Mouse (Mus musculus): ENCODE data around the gene Mog. TPM values are rescaled to one million over a fixed set of nuclear protein-coding genes. Genes with fewer than 3 reads are reported as not detected.
A peak's percentile ranks its signal among the peaks of the same experiment; 100 is the strongest.
"Not testable (repeated sequence)": the region's sequence is repeated elsewhere in the genome, so short reads cannot be mapped to it uniquely, and the experiment has no call there.

The Mog gene
- polyA plus RNA-seq, 1 experiment from 2014 or later, result 0.85 TPM

DNA sequence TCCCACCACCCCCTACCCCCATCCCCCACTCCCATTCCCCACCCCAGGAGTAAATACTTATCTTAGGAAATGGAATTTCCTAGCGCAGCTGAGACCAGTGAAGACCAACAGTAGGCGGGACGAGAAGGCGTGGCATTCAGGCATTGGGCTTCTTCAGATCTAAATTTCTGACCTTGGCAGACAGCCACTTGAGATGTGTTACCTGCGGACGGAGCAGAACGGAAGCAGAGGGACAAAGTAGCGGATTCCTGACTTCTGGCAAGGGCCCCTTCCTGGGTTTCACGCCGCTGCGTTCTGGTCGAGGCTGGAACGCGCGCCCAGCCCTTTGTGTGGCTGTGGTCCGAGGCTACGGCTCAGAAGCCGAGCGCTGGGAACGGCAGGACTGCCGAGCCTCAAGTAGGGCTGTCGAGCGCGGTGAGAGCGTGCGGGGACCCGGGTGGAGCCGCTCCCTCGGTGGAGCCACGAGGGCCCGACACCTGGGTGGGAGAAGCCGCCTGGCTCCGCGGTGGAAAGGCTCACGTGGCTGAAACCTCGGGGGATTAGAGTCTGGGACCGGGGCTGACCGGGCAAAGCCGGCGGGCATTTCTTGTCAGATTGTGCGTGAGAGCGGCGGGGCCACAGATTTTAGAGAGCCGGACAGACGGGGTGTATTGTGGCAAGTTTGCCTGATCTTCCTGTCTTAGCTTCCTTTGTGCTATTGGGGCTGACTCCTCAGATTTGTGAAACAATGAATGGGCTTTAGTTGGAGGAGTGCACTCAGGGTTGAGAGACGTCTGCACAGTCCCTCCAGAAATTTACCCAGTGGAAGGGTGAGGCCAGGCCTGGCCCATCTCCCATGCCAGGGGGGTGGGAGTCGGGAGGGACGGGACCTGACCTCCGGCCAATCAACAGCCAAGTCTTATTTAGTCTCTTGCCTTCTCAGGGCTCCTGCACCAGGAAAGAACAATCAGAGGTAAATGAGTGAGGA is 20.6 kb downstream of the Mog start:
- H3K36me3 ChIP-seq, result peaks cover 29% of the 10 kb centered on the region
- ATAC-seq (ENCODE audit: low FRiP score), result peak; percentile 88
- no peaks in the 10 kb centered on the region for H3K27me3 ChIP-seq
- peaks cover 6% of the 10 kb centered on the region; the same call in 1 of the 2 replicates for H3K4me1 ChIP-seq
- WGBS, result under 1% methylated on average over 49 of the region's 49 CpGs
- peak overlapping the region; percentile 60 for H3K4me3 ChIP-seq
- H3K9ac ChIP-seq, result peak overlapping the region; percentile 92
- peak overlapping the region; percentile 56 for H3K4me2 ChIP-seq (replicated peaks)
- peak overlapping the region; percentile 95 for H3K27ac ChIP-seq
- no peaks in the 10 kb centered on the region for H3K9me3 ChIP-seq (replicated peaks)

DNA sequence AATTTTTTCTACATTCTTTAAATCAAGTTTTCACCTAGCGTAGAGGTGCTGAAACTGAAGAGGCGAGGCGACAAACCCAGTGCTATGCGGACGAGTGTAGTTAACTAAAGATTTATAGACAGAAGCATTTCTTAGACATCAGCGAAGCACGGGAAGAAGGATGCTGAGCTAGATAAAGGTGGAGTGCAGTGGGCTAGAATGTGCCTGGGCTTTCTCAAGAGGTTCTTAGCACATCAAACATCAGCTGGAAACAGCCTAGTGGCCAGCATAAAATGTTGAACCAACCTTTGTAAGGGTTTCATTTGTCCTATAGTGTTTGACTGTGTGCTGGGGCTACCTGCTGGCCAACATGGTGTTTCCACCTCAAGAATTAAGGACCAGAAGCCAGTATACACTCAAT is 22.3 kb downstream of the Mog start, which contains the start of gene Zfp57:
Zfp57 (plus strand) TSS at position 301 of the 400 bp plus-strand sequence.
- WGBS, result 97% methylated on average over 7 of the region's 7 CpGs
- Histone ChIP-seq H3K36me3 (peaks cover 13% of the 10 kb centered on the region), H3K9ac (peak within 1 kb of the TSS; percentile 92; the same call in 1 of the 2 replicates), H3K4me3 (peak within 1 kb of the TSS; percentile 60), H3K27me3 (no peaks in the 10 kb centered on the region), H3K9me3 (replicated peaks) (no peaks in the 10 kb centered on the region), H3K27ac (peak within 1 kb of the TSS; percentile 95), H3K4me2 (replicated peaks) (peak within 1 kb of the TSS; percentile 56), H3K4me1 (peaks cover 6% of the 10 kb centered on the region; the same call in 1 of the 2 replicates)
- ATAC-seq (ENCODE audit: low FRiP score), result no peak

DNA sequence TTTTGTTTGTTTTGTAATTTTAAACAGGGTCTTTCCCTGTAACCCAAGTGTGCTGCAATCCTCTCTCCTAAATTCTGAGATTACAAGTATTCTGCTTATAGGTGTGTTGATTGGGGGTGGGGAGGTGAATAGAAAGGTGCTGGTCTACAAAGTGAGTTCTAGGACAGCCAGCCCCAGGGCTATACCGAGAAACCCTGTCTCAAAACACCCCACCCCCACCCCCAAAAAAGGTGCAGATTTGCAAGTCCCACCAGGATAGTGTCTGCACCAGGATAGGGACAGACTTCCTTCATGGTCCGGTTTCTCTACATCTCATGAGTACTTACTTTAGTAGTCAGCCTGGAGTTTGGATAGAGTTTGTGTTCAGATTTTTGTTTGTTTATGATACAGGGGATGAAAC is 24.7 kb downstream of the Mog start:
- Histone ChIP-seq H3K27me3 (no peaks in the 10 kb centered on the region), H3K9ac (no peak overlapping the region), H3K36me3 (no peaks in the 10 kb centered on the region), H3K9me3 (replicated peaks) (no peaks in the 10 kb centered on the region), H3K27ac (no peak overlapping the region), H3K4me2 (replicated peaks) (no peak overlapping the region), H3K4me1 (no peaks in the 10 kb centered on the region), H3K4me3 (no peak overlapping the region)
- no peak for ATAC-seq (ENCODE audit: low FRiP score)
- 84% methylated on average over 2 of the region's 2 CpGs for WGBS

DNA sequence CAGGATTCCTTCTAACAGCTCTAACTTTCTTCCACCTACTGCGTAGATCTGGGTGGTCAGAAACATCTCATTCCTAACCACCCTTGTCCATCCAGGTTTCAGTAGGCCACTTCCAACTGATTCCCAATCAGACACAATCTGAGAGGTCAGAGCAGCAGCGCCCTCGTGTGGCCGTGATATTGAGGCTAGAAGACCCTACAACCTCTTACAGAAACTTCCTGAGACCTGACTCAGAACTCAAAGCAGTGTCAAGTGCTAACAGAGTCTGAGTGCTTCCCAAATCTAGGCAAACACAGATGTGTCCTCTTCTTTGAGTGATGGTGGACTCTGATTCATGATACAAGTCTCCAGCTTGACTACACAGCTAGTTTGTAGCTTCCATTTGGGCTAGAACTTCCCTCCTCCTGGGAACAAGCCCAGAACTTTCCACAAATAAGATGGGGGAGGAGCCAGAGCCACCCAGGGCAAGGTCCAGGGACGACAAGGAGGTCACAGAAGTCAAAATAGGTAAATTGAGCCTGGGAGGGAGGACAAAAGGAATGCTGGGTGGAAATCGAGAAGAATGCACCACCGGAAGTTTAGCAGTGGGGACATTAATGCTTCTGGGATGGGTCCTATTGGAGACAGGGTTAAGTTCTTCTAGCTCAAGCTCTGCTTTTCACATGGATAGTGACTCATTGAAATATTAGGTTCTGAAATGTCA is 26.0 kb downstream of the Mog start:
- Histone ChIP-seq H3K27ac (no peak overlapping the region), H3K9ac (no peak overlapping the region), H3K4me2 (replicated peaks) (no peak overlapping the region), H3K27me3 (no peaks in the 10 kb centered on the region), H3K9me3 (replicated peaks) (no peaks in the 10 kb centered on the region), H3K4me1 (no peaks in the 10 kb centered on the region), H3K36me3 (no peaks in the 10 kb centered on the region), H3K4me3 (no peak overlapping the region)
- WGBS, result 27% methylated on average over 7 of the region's 7 CpGs
- no peak for ATAC-seq (ENCODE audit: low FRiP score)

DNA sequence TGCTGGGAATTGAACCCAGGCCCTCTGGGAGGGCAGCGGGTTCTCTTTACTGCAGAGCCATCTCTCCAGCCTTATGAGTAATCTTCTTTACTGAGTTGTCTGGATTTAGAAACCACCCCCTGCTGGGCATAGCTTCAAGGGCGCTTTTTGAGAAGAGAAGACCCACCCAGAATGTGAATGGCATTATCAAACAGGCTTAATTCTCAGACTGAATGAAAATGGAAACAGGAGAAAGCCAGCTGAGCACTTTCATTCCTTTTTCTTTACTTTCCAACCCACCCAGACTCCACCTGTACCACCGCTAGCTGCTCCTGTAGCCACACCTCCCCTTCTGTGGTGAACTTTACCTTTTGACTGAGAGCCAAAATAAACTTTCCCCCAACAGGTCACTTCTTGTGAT is 27.8 kb downstream of the Mog start:
- Histone ChIP-seq H3K36me3 (no peaks in the 10 kb centered on the region), H3K9me3 (replicated peaks) (no peaks in the 10 kb centered on the region), H3K9ac (no peak overlapping the region), H3K4me3 (no peak overlapping the region), H3K4me1 (no peaks in the 10 kb centered on the region), H3K4me2 (replicated peaks) (no peak overlapping the region), H3K27me3 (no peaks in the 10 kb centered on the region), H3K27ac (no peak overlapping the region)
- ATAC-seq (ENCODE audit: low FRiP score), result no peak
- 64% methylated on average over 3 of the region's 3 CpGs for WGBS

DNA sequence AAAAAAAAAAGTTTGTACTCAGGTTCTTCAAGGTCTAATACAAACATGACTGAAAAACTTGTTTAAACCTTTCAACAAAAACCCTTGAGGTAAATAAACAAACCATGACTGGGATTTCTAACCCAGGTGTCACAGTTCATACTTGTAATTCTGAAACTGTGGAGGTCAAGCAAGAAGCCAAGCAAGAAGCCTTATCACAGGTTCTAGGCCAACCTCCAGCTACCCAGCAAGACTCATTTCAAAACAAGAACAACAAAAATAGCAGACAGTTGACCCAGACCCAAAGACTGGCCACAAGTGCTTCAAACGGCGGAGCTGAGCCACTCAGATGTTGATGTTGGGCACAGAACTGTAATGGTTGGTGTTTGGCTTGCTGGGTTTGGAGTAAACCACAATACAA is 28.7 kb downstream of the Mog start:
- H3K27ac ChIP-seq, result no peak overlapping the region
- no peaks in the 10 kb centered on the region for H3K9me3 ChIP-seq (replicated peaks)
- no peak overlapping the region for H3K9ac ChIP-seq
- 81% methylated on average over 2 of the region's 2 CpGs for WGBS
- H3K4me1 ChIP-seq, result no peaks in the 10 kb centered on the region
- ATAC-seq (ENCODE audit: low FRiP score), result no peak
- no peak overlapping the region for H3K4me3 ChIP-seq
- H3K27me3 ChIP-seq, result peaks cover 2% of the 10 kb centered on the region
- no peaks in the 10 kb centered on the region for H3K36me3 ChIP-seq
- H3K4me2 ChIP-seq (replicated peaks), result no peak overlapping the region

DNA sequence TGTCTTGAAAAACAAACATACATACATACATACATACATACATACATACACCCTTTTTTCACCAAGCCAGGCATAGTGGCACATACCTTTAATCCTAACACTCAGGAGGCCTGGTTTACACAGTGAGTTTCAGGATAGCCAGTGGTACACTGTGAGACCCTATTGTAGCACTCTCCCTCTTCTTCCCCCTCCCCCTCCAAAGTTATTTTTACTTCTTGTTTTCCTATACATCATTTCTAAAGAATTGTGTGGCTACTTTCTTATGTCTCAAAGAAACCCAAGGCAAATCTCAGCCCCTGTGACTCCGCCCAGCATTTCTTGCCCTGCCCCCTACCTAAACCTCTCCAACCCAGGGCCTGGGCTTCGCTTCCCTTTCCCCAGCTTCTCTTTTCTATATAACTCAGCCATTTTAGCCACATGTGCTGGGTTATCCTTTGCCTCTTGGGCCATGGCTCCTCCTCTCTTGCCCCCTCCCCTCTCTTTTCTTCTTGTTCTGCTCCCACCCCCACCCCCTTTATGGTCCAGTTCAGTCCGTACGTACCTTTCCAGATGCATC is 29.4 kb downstream of the Mog start:
- no peak overlapping the region for H3K27ac ChIP-seq
- H3K36me3 ChIP-seq, result no peaks in the 10 kb centered on the region
- WGBS, result 85% methylated on average over 4 of the region's 4 CpGs
- H3K4me1 ChIP-seq, result no peaks in the 10 kb centered on the region
- no peak overlapping the region for H3K9ac ChIP-seq
- H3K4me2 ChIP-seq (replicated peaks), result no peak overlapping the region
- peaks cover 9% of the 10 kb centered on the region for H3K27me3 ChIP-seq
- H3K4me3 ChIP-seq, result no peak overlapping the region
- no peaks in the 10 kb centered on the region for H3K9me3 ChIP-seq (replicated peaks)
- no peak for ATAC-seq (ENCODE audit: low FRiP score)

DNA sequence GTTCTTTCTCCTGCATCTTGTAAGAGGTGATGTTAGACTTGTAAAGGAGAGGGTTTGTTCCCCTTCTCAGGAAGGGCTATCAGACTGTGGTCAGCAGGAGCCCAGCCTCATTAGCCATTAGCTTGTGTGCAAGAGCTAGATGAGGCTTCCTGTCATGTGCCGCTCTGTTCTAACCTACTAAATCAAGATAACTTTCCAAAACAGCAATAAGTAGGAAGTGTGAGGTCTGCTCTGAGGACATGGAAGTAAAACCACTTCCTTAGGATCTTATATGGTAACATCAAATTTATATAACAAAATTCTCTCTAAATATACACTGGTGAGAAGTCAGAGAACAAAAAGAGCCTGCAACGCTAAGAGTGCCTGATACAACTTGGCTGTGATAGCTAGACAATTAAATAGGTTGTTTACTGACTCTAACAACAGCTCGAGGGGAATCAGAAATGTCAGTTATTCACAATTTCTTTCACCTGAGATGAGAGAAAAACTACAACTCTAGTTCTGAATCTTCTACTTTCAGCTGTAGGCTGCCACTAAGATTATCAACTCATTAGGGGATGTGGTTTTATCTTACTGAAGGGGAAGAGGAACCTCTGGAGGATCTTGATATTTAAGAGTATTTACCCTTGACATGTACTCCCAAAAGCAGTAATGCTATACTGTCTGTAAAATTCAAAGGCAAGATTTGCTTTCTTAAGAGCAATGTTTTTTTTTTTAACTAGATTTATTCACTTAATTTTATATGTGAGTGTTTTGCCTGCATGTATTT is 30.7 kb downstream of the Mog start:
- WGBS, result 83% methylated on average over 3 of the region's 3 CpGs
- no peak overlapping the region for H3K4me3 ChIP-seq

DNA sequence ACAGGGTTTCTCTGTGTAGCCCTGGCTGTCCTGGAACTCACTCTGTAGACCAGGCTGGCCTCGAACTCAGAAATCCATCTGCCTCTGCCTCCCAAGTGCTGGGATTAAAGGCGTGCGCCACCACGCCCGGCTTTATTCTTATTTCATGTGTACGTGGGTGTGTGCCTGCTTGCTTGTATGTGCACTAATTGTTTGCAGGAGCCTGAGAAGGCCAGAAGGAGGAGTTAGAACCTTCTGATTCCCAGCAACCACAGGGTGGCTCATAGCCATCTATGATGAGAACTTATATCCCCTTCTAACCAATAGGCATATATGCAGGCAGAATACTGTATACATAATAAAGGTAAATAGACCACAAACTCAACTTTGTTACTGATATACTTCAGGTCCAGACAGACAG is 32.6 kb downstream of the Mog start:
- not testable (repeated sequence) for H3K9ac ChIP-seq; H3K4me2 ChIP-seq (replicated peaks); H3K27ac ChIP-seq; H3K4me1 ChIP-seq; H3K4me3 ChIP-seq; H3K36me3 ChIP-seq; H3K9me3 ChIP-seq (replicated peaks); ATAC-seq (ENCODE audit: low FRiP score)
- WGBS, result 85% methylated on average over 6 of the region's 6 CpGs
- peaks cover 30% of the 10 kb centered on the region for H3K27me3 ChIP-seq

More for the DNA sequence above, 30.7 kb downstream of the Mog start:
- H3K4me2 ChIP-seq (replicated peaks), result no peak overlapping the region
- H3K36me3 ChIP-seq, result no peaks in the 10 kb centered on the region
- H3K27ac ChIP-seq, result no peak overlapping the region
- no peaks in the 10 kb centered on the region for H3K9me3 ChIP-seq (replicated peaks)
- no peak overlapping the region for H3K9ac ChIP-seq
- peaks cover 22% of the 10 kb centered on the region for H3K27me3 ChIP-seq
- ATAC-seq (ENCODE audit: low FRiP score), result no peak
- no peaks in the 10 kb centered on the region for H3K4me1 ChIP-seq

DNA sequence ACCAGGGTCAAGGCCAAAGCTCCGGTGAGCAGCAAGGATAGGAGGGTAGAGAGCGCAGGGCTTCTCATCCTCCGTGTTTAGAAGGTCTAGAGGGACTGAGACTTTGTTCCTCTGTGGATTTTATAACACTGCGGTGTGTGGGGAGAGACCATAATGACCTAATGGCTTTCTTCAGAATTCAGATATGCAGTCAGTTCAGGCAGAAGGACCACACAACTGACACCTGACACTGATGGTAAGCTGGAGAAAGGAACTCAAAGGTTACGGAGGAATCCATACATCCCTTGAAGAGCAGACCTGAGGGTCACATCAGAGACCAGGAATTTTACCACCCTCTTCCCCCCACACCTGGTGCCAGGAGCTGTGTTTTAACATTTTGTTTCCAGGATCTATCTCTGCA is 33.8 kb downstream of the Mog start, which contains the start of gene H2-M5:
H2-M5 (minus strand) TSS at position 101 of the 400 bp plus-strand sequence.
- Histone ChIP-seq H3K4me2 (replicated peaks) (peak within 1 kb of the TSS; percentile 9; the same call in 1 of the 2 replicates), H3K4me1 (no peaks in the 10 kb centered on the region)
- WGBS, result 24% methylated on average over 5 of the region's 5 CpGs

DNA sequence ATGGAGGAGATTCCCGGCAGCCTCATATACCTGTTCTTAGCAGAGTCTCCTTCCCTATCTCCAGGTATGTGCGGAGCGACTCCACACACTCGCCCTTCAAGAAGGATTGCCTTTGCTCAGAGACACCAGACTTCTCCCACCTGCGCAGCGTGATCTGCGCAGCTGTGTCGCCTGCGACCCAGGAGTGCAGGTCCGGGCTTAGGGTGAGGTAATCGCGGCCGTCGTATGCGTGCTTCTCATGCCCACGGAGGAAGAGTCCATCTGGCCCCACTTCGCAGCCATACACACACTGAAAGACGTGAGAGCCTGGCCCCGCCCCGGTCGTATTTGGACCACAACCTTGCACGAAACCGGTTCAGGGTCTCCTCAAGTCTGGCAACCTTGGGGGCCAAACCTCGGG is 34.7 kb downstream of the Mog start:
- Histone ChIP-seq H3K4me3 (0 out of 2 replicates have a peak overlapping the region, but pooled peaks have one; percentile 13), H3K9me3 (replicated peaks) (no peaks in the 10 kb centered on the region), H3K27ac (no peak overlapping the region), H3K9ac (0 out of 2 replicates have a peak overlapping the region, but pooled peaks have one; percentile 32), H3K36me3 (no peaks in the 10 kb centered on the region), H3K27me3 (peaks cover 30% of the 10 kb centered on the region), H3K4me1 (no peaks in the 10 kb centered on the region), H3K4me2 (replicated peaks) (peak overlapping the region; percentile 9; the same call in 1 of the 2 replicates)
- WGBS, result 8% methylated on average over 24 of the region's 24 CpGs
- ATAC-seq (ENCODE audit: low FRiP score), result no peak

More for the DNA sequence above, 33.8 kb downstream of the Mog start, which contains the start of gene H2-M5:
- Histone ChIP-seq H3K9me3 (replicated peaks) (no peaks in the 10 kb centered on the region), H3K27me3 (peaks cover 30% of the 10 kb centered on the region), H3K4me3 (0 out of 2 replicates have a peak within 1 kb of the TSS, but pooled peaks have one; percentile 13), H3K9ac (0 out of 2 replicates have a peak within 1 kb of the TSS, but pooled peaks have one; percentile 32), H3K36me3 (no peaks in the 10 kb centered on the region), H3K27ac (no peak within 1 kb of the TSS)
- no peak for ATAC-seq (ENCODE audit: low FRiP score)
